Mouse (Mus musculus): Measurements from ENCODE around the gene Esr1. TPM values are rescaled to one million over a fixed set of nuclear protein-coding genes. Genes with fewer than 3 reads are reported as not detected.

Gene Esr1
- polyA plus RNA-seq (2014; fragmentation: Illumina TruSeq; extraction: RNeasy Lipid Tissue Mini Kit (QIAGEN cat#74804); ENCODE audit: low read depth, low replicate concordance), result 31.0 TPM

DNA sequence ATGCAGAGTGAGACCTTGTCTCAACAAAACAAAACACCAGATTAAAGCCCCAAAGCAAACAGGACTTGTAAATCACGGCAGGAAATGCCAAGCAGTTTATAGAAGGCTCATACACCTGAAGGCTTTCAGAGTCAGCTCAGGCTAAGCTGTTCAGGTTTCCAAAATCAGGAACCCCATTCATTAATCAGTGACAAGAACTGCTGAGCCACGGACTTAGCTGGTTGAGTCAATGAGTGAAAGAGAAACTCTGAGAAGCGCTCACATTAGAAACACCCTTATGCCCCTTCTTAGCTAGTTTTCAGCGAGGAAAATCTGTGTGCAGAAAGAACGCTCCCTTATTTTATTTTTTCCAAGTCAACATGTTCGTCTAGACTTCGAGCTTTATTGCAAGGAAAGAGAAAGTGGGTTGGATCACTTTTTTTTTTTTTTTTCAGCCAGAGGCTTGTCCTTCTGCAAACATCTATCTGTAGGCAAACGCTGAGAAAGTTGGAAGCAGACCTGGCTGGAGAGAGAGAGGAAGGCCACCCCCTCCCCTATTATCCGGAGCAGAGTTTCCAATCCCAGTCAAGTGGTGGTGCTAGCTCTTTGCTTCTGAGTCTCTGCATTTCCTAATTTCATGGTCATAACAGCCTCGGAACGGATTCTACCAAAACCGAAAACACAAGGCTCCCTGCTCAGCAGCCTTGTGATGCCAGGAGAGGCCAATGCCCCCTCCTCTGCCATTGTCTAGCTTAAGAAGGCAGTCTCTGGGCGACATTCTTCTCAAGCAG, at the start of gene Esr1:
TSS of gene Esr1 (plus strand) at position 208 of the 770 bp plus-strand sequence.

Other genes with a start within 250 kb of the Esr1 start
- gene Zbtb2, start 223.5 kb upstream of the Esr1 start, polyA plus RNA-seq (2014; fragmentation: Illumina TruSeq; extraction: RNeasy Lipid Tissue Mini Kit (QIAGEN cat#74804); ENCODE audit: low read depth, low replicate concordance), result 5.0 TPM
- gene Rmnd1, start 179.2 kb upstream of the Esr1 start, polyA plus RNA-seq (2014; fragmentation: Illumina TruSeq; extraction: RNeasy Lipid Tissue Mini Kit (QIAGEN cat#74804); ENCODE audit: low read depth, low replicate concordance), result 79.6 TPM
- 26.6 TPM for gene Armt1, start 179.1 kb upstream of the Esr1 start, polyA plus RNA-seq (2014; fragmentation: Illumina TruSeq; extraction: RNeasy Lipid Tissue Mini Kit (QIAGEN cat#74804); ENCODE audit: low read depth, low replicate concordance)
- not detected for gene Ccdc170, start 129.1 kb upstream of the Esr1 start, polyA plus RNA-seq (2014; fragmentation: Illumina TruSeq; extraction: RNeasy Lipid Tissue Mini Kit (QIAGEN cat#74804); ENCODE audit: low read depth, low replicate concordance)

Data from liver, adult 10 weeks (tissue).